Mouse (Mus musculus) intestine, postnatal 0 days (tissue): ENCODE measurements at regions not wholly inside any gene's neighbourhood (a gene's known extent, or its start where the extent isn't known, plus 50 kb on each side); places are given as distances from the start of the nearest gene placed in this dataset.

Source experiments
- ATAC-seq: fragments of 200-750 bp; cut with Nextera tagmentation; 2 replicates; pipeline ENCODE4 v1.8.0; 2017; ENCODE audit warnings: mild to moderate bottlenecking, moderate TSS enrichment, moderate library complexity
- H3K27ac ChIP-seq: fragments of 300-500 bp; sonication (generic); 2 replicates; pipeline ENCODE4 v1.5.1; 2014; ENCODE audit warnings: mild to moderate bottlenecking, low read depth, low read length, moderate library complexity
- H3K27me3 ChIP-seq: fragments of 300-500 bp; sonication (generic); replicated peaks from 2 replicates; pipeline ENCODE4 v1.6.1; 2014; ENCODE audit warnings: low read length, mixed read lengths; ENCODE audit not compliant: control insufficient read depth, insufficient read depth
- H3K36me3 ChIP-seq: fragments of 300-500 bp; sonication (generic); 2 replicates; pipeline ENCODE4 v1.6.1; 2014; ENCODE audit warnings: mild to moderate bottlenecking, moderate library complexity; ENCODE audit not compliant: control insufficient read depth, insufficient read depth
- H3K4me1 ChIP-seq: fragments of 300-500 bp; sonication (generic); replicated peaks from 2 replicates; pipeline ENCODE4 v1.6.1; 2014; ENCODE audit warnings: antibody characterized with exemption, low read length, mixed read lengths; ENCODE audit not compliant: control insufficient read depth, insufficient read depth
- H3K4me2 ChIP-seq: fragments of 300-500 bp; sonication (generic); replicated peaks from 2 replicates; pipeline ENCODE4 v1.6.1; 2014; ENCODE audit warnings: low read depth, mild to moderate bottlenecking, moderate library complexity
- H3K4me3 ChIP-seq: fragments of 300-500 bp; sonication (generic); 2 replicates; pipeline ENCODE4 v1.5.1; 2014; ENCODE audit warnings: low read depth, low read length
- H3K9ac ChIP-seq: fragments of 300-500 bp; sonication (generic); 2 replicates; pipeline ENCODE4 v1.6.1; 2014; ENCODE audit warnings: mild to moderate bottlenecking, low read depth, low read length
- H3K9me3 ChIP-seq: fragments of 300-500 bp; sonication (generic); 2 replicates; pipeline ENCODE4 v1.6.1; 2016; ENCODE audit warnings: mixed run types; ENCODE audit not compliant: control insufficient read depth
- CTCF ChIP-seq: sonication (generic); IDR thresholded peaks from 2 replicates; pipeline ENCODE4 v1.5.1; 2016; ENCODE audit warnings: low read depth, mild to moderate bottlenecking, control low read depth, antibody characterized with exemption, moderate library complexity
- WGBS: fragments of 180-500 bp; shearing (Covaris S2); extraction: QIAGEN DNeasy Blood & Tissue Kit; methylation state at CpG from one replicate; pipeline ENCODE4 v1.1.7; 2014; 5-methylcytosine and 5-hydroxymethylcytosine counted together

GRCm38 (mm10) chr17:64229225-64229976 lies 102.3 kb downstream of the Pja2 start:
- ATAC-seq: no peak
- no peaks in the 10 kb centered on the region for H3K27me3 ChIP-seq
- no peak overlapping the region for H3K9ac ChIP-seq
- no peak overlapping the region for H3K4me3 ChIP-seq
- H3K4me1 ChIP-seq: no peaks in the 10 kb centered on the region
- 63% methylated on average over 5 of the region's 5 CpGs for WGBS
- no peak overlapping the region for H3K27ac ChIP-seq
- H3K9me3 ChIP-seq: no peaks in the 10 kb centered on the region
- H3K4me2 ChIP-seq: no peak overlapping the region
- no peak for TF ChIP-seq CTCF
- no peaks in the 10 kb centered on the region for H3K36me3 ChIP-seq

GRCm38 (mm10) chr17:64214599-64214998 lies 117.1 kb downstream of the Pja2 start:
- Histone ChIP-seq H3K27me3 (no peaks in the 10 kb centered on the region), H3K9ac (no peak overlapping the region), H3K4me2 (no peak overlapping the region), H3K4me3 (no peak overlapping the region), H3K9me3 (no peaks in the 10 kb centered on the region), H3K4me1 (no peaks in the 10 kb centered on the region), H3K36me3 (no peaks in the 10 kb centered on the region), H3K27ac (no peak overlapping the region)
- no peak for TF ChIP-seq CTCF
- no peak for ATAC-seq
- 33% methylated on average over 7 of the region's 7 CpGs for WGBS

- Histone ChIP-seq H3K27ac (no peak overlapping the region), H3K27me3 (no peaks in the 10 kb centered on the region), H3K4me1 (no peaks in the 10 kb centered on the region), H3K4me3 (no peak overlapping the region), H3K9me3 (no peaks in the 10 kb centered on the region), H3K9ac (no peak overlapping the region), H3K4me2 (no peak overlapping the region), H3K36me3 (no peaks in the 10 kb centered on the region)
- ATAC-seq: no peak
- TF ChIP-seq CTCF: no peak
- 77% methylated on average over 4 of the region's 4 CpGs for WGBS
These were observed 118.5 kb downstream of the Pja2 start for GRCm38 (mm10) chr17:64213251-64213650.

DNA sequence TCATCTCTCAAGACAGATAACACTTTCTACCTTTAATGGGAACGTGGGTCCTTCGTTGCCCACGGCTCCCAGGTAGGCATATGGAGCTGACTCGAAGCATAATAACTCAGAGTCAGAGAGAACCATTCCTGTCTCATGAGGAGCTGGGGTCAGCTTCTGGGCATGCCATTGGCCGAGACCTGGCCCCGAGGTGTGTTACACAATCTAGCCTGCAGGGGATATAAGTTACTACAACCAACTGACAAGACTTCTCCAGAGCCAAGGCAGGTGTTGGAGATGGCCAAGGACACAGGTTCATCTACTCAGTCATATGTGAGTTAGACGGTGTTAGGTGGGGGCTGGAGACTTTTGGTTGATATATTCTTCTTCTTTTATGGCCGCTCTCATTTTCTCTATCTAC lies 120.4 kb downstream of the Pja2 start:
- Histone ChIP-seq H3K4me1 (no peaks in the 10 kb centered on the region), H3K4me2 (no peak overlapping the region), H3K27ac (no peak overlapping the region), H3K4me3 (no peak overlapping the region), H3K9ac (no peak overlapping the region), H3K27me3 (no peaks in the 10 kb centered on the region), H3K9me3 (no peaks in the 10 kb centered on the region), H3K36me3 (no peaks in the 10 kb centered on the region)
- 91% methylated on average over 8 of the region's 8 CpGs for WGBS
- ATAC-seq: no peak
- TF ChIP-seq CTCF: no peak

- no peak for ATAC-seq
- Histone ChIP-seq H3K4me1 (no peaks in the 10 kb centered on the region), H3K4me3 (no peak overlapping the region), H3K27ac (no peak overlapping the region), H3K36me3 (no peaks in the 10 kb centered on the region), H3K9me3 (no peaks in the 10 kb centered on the region), H3K9ac (no peak overlapping the region), H3K27me3 (no peaks in the 10 kb centered on the region), H3K4me2 (no peak overlapping the region)
- 56% methylated on average over 5 of the region's 5 CpGs for WGBS
- no peak for TF ChIP-seq CTCF
These were observed 121.3 kb downstream of the Pja2 start for GRCm38 (mm10) chr17:64210366-64210765.

GRCm38 (mm10) chr17:64209640-64210039 lies 122.1 kb downstream of the Pja2 start:
- no peaks in the 10 kb centered on the region for H3K9me3 ChIP-seq
- H3K27me3 ChIP-seq: no peaks in the 10 kb centered on the region
- H3K27ac ChIP-seq: no peak overlapping the region
- H3K4me3 ChIP-seq: no peak overlapping the region
- H3K4me2 ChIP-seq: no peak overlapping the region
- H3K9ac ChIP-seq: no peak overlapping the region
- 87% methylated on average over 10 of the region's 10 CpGs for WGBS
- TF ChIP-seq CTCF: no peak
- ATAC-seq: no peak
- no peaks in the 10 kb centered on the region for H3K36me3 ChIP-seq
- H3K4me1 ChIP-seq: no peaks in the 10 kb centered on the region
